Mouse (Mus musculus) ES-Bruce4 (cell line): ENCODE data around the gene Smg1.

ENCODE experiments used
- CTCF ChIP-seq: IDR thresholded peaks from one replicate; pipeline ENCODE4 v1.8.1; 2011; ENCODE audit warnings: low read depth, low read length
- POLR2A ChIP-seq: IDR thresholded peaks from one replicate; pipeline ENCODE4 v1.8.1; 2011; ENCODE audit warnings: low read length; ENCODE audit not compliant: insufficient read depth

DNA sequence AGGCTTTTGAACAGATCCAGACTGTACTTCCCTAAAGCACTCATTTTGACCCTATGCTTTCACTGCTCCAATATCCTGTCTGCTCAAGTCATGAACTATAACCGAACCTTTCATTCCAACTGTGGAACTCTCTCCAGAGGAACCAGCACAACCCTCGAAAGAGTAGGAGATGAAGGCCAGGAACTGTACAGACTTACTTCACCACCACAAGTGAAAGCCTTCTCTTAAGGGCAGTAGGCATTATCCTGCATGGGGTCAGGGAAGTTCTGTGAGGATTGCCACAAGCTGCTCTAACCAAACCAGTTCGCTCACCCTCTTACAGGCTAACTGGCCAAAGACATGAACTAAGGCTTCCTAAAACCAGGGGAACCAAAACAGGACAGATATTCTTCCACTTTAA, 132.3 kb downstream of the Smg1 start:
- no peak for TF ChIP-seq CTCF
- TF ChIP-seq POLR2A: no peak
